Mouse (Mus musculus) lung, postnatal 0 days (tissue): ENCODE results near the gene Tbc1d30. TPM values are rescaled to one million over a fixed set of nuclear protein-coding genes. Genes with fewer than 3 reads are reported as not detected.
A peak's percentile ranks its signal among the peaks of the same experiment; 100 is the strongest.

ENCODE experiments used
- ATAC-seq: fragments of 200-750 bp; cut with Nextera tagmentation; 2 replicates; pipeline ENCODE4 v1.8.0; 2017; ENCODE audit warnings: moderate library complexity
- DNase-seq: peaks from one replicate; pipeline ENCODE4 v3.0.0-alpha.2; 2016; ENCODE audit warnings: low spot score
- H3K27ac ChIP-seq: fragments of 300-500 bp; sonication (generic); 2 replicates; pipeline ENCODE4 v1.5.1; 2014; ENCODE audit warnings: antibody characterized with exemption, mild to moderate bottlenecking, low read length, mixed read lengths
- H3K27me3 ChIP-seq: fragments of 300-500 bp; sonication (generic); replicated peaks from 2 replicates; pipeline ENCODE4 v1.6.1; 2014; ENCODE audit warnings: low read length, mixed read lengths; ENCODE audit not compliant: insufficient read depth
- H3K36me3 ChIP-seq: fragments of 300-500 bp; sonication (generic); 2 replicates; pipeline ENCODE4 v1.6.1; 2014; ENCODE audit warnings: low read length, mixed read lengths; ENCODE audit not compliant: insufficient read depth
- H3K4me1 ChIP-seq: fragments of 300-500 bp; sonication (generic); 2 replicates; pipeline ENCODE4 v1.6.1; 2014; ENCODE audit warnings: antibody characterized with exemption, low read depth, low read length, mixed read lengths; ENCODE audit not compliant: insufficient read depth
- H3K4me2 ChIP-seq: fragments of 300-500 bp; sonication (generic); replicated peaks from 2 replicates; pipeline ENCODE4 v1.6.1; 2014; ENCODE audit warnings: low read depth, mild to moderate bottlenecking, low read length, moderate library complexity, mixed read lengths
- H3K4me3 ChIP-seq: fragments of 300-500 bp; sonication (generic); 2 replicates; pipeline ENCODE4 v1.5.1; 2014; ENCODE audit warnings: low read depth, low read length
- H3K9ac ChIP-seq: fragments of 300-500 bp; sonication (generic); replicated peaks from 2 replicates; pipeline ENCODE4 v1.6.1; 2014; ENCODE audit warnings: low read depth, mild to moderate bottlenecking
- H3K9me3 ChIP-seq: fragments of 300-500 bp; sonication (generic); 2 replicates; pipeline ENCODE4 v1.6.1; 2016; ENCODE audit warnings: low read length, mixed read lengths
- CTCF ChIP-seq: IDR thresholded peaks from 2 replicates; pipeline ENCODE4 v1.5.1; 2016; ENCODE audit warnings: antibody characterized with exemption, mild to moderate bottlenecking
- EP300 ChIP-seq: IDR thresholded peaks from 2 replicates; pipeline ENCODE4 v1.6.1; 2016; ENCODE audit warnings: antibody characterized with exemption, mild to moderate bottlenecking, control low read depth
- WGBS: fragments of 180-500 bp; shearing (Covaris S2); extraction: QIAGEN DNeasy Blood & Tissue Kit; methylation state at CpG from one replicate; pipeline ENCODE4 v1.1.7; 2014; 5-methylcytosine and 5-hydroxymethylcytosine counted together
- polyA plus RNA-seq: library from polyadenylated mRNA; unstranded; fragments of >200 nt; fragmentation: Nextera tagmentation; extraction: Ambion mirVana; gene quantifications from 2 replicates; pipeline ENCODE4 v1.2.1, GENCODE M21; 2015

Gene Tbc1d30
- polyA plus RNA-seq, 1 experiment from 2014 or later: 4.4 TPM

DNA sequence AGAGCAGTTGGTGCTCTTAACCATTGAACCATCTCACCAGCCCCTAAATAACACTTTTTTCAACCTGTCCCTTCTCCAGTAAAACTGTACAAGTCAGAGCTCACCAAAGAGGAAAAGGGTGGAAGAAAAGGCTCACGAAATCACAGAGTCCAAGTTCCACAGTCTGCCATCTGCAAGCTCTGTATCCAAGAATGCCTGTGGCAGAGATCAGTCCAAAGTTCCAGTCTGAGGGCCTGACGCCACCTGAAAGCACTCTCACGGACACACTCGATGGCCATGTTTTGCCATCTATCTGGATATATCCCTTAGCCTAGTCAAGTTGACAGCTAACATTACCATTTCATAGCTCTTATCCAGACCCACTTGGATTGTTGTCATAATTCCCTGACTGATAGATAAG lies 101.3 kb downstream of the Tbc1d30 start:
- Histone ChIP-seq H3K4me1 (peaks cover 10% of the 10 kb centered on the region; the same call in 1 of the 2 replicates), H3K36me3 (no peaks in the 10 kb centered on the region), H3K27ac (no peak overlapping the region), H3K9me3 (no peaks in the 10 kb centered on the region), H3K27me3 (no peaks in the 10 kb centered on the region), H3K4me3 (no peak overlapping the region), H3K4me2 (no peak overlapping the region), H3K9ac (no peak overlapping the region)
- TF ChIP-seq CTCF: no peak
- TF ChIP-seq EP300: no peak
- DNase-seq (no peak), ATAC-seq (no peak)
- WGBS: 84% methylated on average over 4 of the region's 4 CpGs

DNA sequence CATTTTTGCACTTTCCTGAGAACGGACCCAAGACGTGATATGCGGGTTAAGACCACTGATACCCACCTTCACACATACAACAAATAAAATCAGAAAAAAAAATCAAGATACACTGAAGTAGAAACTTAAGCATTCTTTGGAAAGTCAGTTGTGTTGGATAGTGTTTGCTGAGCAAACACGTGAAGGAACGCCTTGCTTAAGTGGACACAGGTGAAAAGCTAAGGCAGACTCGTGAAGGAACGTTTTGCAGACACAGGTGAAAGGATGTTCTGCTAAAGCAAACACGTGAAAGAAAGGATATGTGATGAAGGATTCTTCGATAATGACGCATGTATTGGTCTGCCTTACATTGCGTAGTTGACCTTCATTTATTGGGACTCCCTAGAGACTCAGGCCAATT lies 103.5 kb downstream of the Tbc1d30 start:
- no peak for TF ChIP-seq CTCF
- TF ChIP-seq EP300: no peak
- H3K4me2 ChIP-seq: no peak overlapping the region
- DNase-seq: peak; percentile 71
- no peak overlapping the region for H3K4me3 ChIP-seq
- no peaks in the 10 kb centered on the region for H3K27me3 ChIP-seq
- 67% methylated on average over 11 of the region's 11 CpGs for WGBS
- no peaks in the 10 kb centered on the region for H3K36me3 ChIP-seq
- ATAC-seq: peak; percentile 50
- no peak overlapping the region for H3K9ac ChIP-seq
- H3K27ac ChIP-seq: peak overlapping the region; percentile 2; the same call in 1 of the 2 replicates
- H3K4me1 ChIP-seq: peaks cover 10% of the 10 kb centered on the region; the same call in 1 of the 2 replicates
- H3K9me3 ChIP-seq: no peaks in the 10 kb centered on the region

DNA sequence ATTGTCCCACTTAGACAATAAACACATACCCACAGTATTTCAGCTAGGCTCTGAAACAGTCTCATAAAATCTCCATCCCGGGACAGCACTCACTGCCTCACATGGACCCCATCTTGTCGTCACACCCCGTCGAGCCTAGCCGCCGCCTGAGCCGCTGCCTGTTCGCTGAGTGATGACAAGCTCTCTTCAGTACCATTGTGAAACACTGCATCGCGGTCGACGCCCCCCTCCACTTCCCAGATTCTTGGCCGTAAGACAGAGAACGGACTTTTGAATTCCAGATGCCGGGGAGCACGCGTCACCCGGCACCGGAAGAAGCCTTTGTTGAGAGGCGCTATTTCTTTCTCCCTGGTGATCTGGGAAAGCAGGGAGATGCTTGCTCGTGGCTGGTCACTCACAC lies 104.1 kb downstream of the Tbc1d30 start:
- Histone ChIP-seq H3K4me3 (no peak overlapping the region), H3K27ac (peak overlapping the region; percentile 2; the same call in 1 of the 2 replicates), H3K4me1 (peaks cover 10% of the 10 kb centered on the region; the same call in 1 of the 2 replicates), H3K9me3 (no peaks in the 10 kb centered on the region), H3K36me3 (no peaks in the 10 kb centered on the region), H3K9ac (no peak overlapping the region), H3K4me2 (no peak overlapping the region), H3K27me3 (no peaks in the 10 kb centered on the region)
- ATAC-seq (peak; percentile 88), DNase-seq (peak; percentile 94)
- 40% methylated on average over 21 of the region's 21 CpGs for WGBS
- TF ChIP-seq EP300 (peak; percentile 79), CTCF (no peak)

DNA sequence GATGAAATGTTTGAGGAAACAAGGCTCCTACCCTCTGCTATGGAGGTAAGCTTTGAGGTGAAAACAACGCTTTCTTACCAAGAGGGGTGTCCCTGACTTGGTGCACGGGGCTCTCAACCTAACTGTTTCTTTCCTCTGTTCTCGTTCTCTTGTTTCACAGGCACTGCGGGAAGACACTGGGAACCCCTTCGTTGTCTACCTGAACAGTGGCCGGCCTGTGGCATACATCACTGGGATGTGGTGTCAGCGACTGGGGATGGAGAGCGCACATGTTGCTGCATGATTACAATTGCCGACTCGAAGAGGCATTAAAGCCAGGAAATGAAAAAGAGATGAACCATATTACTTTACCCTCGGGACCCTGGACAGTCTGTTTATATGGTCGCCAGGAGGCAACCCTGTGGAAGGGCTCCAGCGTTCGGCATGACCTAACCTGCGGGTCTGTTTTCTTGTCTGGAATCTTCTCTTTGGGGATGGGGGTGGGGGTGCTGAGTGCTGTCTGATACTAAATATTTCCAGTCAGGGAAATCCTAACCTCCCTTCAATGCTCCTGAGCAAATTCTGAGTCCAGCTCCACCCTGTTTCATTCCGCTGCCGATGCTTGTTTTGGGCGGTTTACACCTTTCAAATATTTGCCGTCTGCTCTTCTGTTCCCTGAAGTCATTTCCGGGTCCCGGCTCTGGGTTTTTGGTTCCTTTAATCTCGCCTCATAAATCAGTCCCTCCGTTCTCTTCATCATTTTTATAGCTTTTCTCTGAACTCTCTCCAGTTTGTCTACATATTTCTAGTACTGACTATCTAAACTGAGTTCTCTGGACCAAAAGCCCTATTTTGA lies 107.5 kb downstream of the Tbc1d30 start:
- no peak overlapping the region for H3K4me2 ChIP-seq
- ATAC-seq (no peak), DNase-seq (peak; percentile 74)
- no peaks in the 10 kb centered on the region for H3K9me3 ChIP-seq
- WGBS: 52% methylated on average over 23 of the region's 23 CpGs
- no peak overlapping the region for H3K4me3 ChIP-seq
- no peak overlapping the region for H3K27ac ChIP-seq
- H3K27me3 ChIP-seq: no peaks in the 10 kb centered on the region
- no peaks in the 10 kb centered on the region for H3K36me3 ChIP-seq
- H3K9ac ChIP-seq: no peak overlapping the region
- H3K4me1 ChIP-seq: no peaks in the 10 kb centered on the region; the same call in 1 of the 2 replicates
- TF ChIP-seq CTCF: no peak
- TF ChIP-seq EP300: no peak

DNA sequence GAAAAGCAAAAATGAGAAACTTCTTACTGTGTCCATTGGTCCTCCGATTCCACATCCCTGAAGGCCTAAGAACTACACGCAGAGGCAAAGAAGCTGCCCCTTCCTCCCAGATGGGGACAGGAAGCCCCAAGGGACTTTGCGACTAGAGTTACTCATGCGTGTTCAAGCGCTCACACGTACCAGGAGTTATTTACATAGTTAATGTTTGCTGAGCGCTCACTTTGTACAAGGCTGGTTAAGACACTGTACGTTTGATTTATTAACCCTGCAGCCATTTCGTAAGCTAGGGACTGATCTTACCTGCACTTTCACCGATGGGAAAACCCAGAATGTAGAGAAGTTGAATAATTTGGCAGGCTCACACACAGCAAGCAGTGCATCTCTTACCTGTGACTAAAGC lies 108.5 kb downstream of the Tbc1d30 start:
- peak; percentile 74 for DNase-seq
- no peaks in the 10 kb centered on the region; the same call in 1 of the 2 replicates for H3K4me1 ChIP-seq
- H3K4me2 ChIP-seq: no peak overlapping the region
- H3K27ac ChIP-seq: no peak overlapping the region
- H3K4me3 ChIP-seq: no peak overlapping the region
- H3K9ac ChIP-seq: no peak overlapping the region
- 46% methylated on average over 10 of the region's 10 CpGs for WGBS
- peak; percentile 52 for ATAC-seq
- TF ChIP-seq CTCF: no peak
- no peak for TF ChIP-seq EP300
- no peaks in the 10 kb centered on the region for H3K36me3 ChIP-seq
- no peaks in the 10 kb centered on the region for H3K9me3 ChIP-seq
- H3K27me3 ChIP-seq: no peaks in the 10 kb centered on the region

DNA sequence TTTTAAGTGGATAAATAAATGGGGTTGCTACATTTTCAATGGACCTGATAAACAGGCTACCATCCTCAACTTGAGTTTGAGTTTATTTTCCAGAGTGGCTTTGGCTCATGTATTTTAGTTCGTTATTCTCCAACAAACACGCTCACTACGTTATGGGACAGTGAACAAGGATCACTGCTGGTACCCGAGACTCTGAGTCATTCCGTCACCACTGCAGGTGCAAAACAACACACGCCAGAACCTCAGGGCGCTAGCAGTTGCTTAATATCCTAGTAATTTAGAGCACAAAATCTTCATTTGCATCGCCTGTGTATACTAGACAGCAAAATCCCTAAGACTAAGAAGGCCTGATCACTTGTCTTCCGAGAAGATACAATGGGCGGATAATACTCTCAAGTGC lies 112.0 kb downstream of the Tbc1d30 start:
- WGBS: 86% methylated on average over 10 of the region's 10 CpGs

More for the DNA sequence above, 112.0 kb downstream of the Tbc1d30 start:
- H3K9ac ChIP-seq: no peak overlapping the region
- H3K4me1 ChIP-seq: no peaks in the 10 kb centered on the region; the same call in 1 of the 2 replicates
- no peak overlapping the region for H3K4me2 ChIP-seq
- no peak for TF ChIP-seq CTCF
- TF ChIP-seq EP300: no peak
- H3K9me3 ChIP-seq: no peaks in the 10 kb centered on the region
- no peaks in the 10 kb centered on the region for H3K36me3 ChIP-seq
- DNase-seq (no peak), ATAC-seq (no peak)
- H3K27me3 ChIP-seq: no peaks in the 10 kb centered on the region
- H3K27ac ChIP-seq: no peak overlapping the region
- no peak overlapping the region for H3K4me3 ChIP-seq
